Mouse (Mus musculus) spleen, adult 10 weeks (tissue): Measurements from ENCODE around the gene Znhit1. TPM values are rescaled to one million over a fixed set of nuclear protein-coding genes. Genes with fewer than 3 reads are reported as not detected.

Experiments
- polyA plus RNA-seq: library from polyadenylated mRNA; stranded (reverse); fragments of 350-450 nt; fragmentation: Illumina TruSeq; extraction: RNeasy Lipid Tissue Mini Kit (QIAGEN cat#74804); gene quantifications from one replicate; pipeline ENCODE4 v1.2.3, GENCODE M21; 2015; ENCODE audit warnings: low replicate concordance; ENCODE audit not compliant: insufficient read depth

Znhit1 gene
- 13.8 TPM for polyA plus RNA-seq

DNA sequence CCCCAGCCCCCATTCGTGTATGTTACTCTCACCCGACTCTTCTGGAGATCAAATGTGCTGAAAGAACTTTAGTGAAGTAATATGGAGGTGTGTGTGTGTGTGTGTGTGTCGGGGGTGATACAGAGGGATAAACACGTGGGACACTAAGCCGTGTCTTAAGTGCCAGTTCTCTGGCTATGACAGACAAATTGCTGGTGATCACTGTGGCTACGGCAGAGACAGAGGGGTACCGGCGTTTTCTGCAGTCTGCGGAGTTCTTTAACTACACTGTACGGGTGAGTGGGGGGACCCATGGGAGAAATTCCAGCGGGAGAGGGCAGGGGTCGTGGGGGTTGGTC is at the start of gene Znhit1:
Gene Znhit1, minus strand, starts transcription at position 88 of the 338 bp plus-strand sequence.

GRCm38 (mm10) chr5:137026092-137026491 is 38.3 kb upstream of the Znhit1 start, which contains the start of gene Vgf:
Gene Vgf, plus strand, starts transcription at chr5:137026392.

DNA sequence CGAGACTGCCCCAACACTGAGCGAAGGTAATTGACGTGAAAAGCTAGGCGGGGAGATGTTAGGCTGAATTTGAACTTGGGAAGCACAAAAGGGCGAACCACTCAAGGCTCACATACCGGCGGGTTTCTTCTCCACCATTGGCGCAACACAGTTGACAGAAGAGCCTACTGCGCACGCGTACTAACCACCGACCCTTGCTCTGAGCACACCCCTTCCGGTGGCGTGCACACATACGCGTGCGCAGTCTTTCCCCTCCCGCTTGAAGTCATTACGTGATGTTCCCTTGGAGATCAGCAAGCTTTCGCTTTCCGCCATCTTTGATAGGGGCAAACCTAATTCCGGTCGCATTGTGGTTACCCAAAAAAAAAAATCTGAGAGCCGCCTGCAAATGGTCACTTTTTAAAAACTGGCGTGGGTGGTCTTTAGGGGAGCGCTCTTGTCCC is 1.1 kb downstream of the Znhit1 start, which contains the start of gene Plod3:
Gene Plod3, plus strand, starts transcription at position 325 of the 443 bp plus-strand sequence.

DNA sequence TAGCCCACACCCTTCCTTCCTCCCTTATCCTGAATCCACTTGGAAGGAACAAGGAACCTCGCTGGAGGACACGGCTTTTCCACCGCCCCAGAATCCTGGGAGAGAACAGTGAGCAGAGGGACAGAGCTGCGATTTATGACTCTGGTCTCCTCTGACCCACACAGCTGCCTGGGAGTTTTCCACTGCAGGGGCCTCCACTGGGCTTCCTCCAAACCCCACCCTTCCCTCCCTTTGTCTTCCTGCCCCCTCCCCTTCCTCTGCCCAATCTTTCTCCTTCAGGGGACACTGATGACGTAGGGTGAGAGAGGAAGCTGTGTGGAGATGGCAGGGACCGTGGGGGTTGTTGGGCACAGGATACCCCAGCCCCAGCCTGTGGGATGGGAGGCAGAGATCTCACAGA is 21.5 kb downstream of the Znhit1 start, which contains the start of gene Cldn15:
Gene Cldn15, plus strand, starts transcription at position 286 of the 400 bp plus-strand sequence.

DNA sequence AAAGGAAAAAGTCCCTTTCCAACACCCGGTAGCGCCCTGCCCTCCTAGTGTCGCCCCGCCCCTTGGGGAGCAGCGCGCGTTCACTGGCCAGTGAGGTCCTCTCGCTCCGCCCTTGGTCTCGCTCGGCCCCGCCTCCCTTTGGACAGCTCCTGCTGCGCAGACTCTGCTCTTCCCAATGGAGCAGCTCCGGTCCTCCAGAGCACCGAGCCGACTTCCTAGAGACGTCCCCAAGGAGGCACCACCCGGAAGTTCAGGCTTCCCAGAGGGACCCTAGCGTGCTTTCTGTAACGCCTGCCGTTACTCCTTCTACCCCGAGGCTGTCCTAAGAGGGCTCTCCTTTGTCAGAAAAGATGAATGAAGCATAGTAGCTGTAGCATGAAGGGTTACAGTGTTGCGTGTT is 34.8 kb downstream of the Znhit1 start, which contains the start of gene Fis1:
Gene Fis1, plus strand, starts transcription at position 261 of the 400 bp plus-strand sequence.

Other genes with a start within 250 kb of the Znhit1 start
- gene Col26a1, start 104.8 kb downstream of the Znhit1 start, polyA plus RNA-seq: 0.14 TPM
- gene Ift22, start 79.9 kb downstream of the Znhit1 start, polyA plus RNA-seq: 15.4 TPM
- 106 TPM for gene Fis1, start 34.7 kb downstream of the Znhit1 start, polyA plus RNA-seq
- gene Cldn15, start 21.4 kb downstream of the Znhit1 start, polyA plus RNA-seq: 1.1 TPM
- 15.6 TPM for gene Plod3, start 1.0 kb downstream of the Znhit1 start, polyA plus RNA-seq
- not detected for gene Vgf, start 38.4 kb upstream of the Znhit1 start, polyA plus RNA-seq
- 54.2 TPM for gene Ap1s1, start 58.1 kb upstream of the Znhit1 start, polyA plus RNA-seq
- 1.8 TPM for gene Serpine1, start 84.2 kb upstream of the Znhit1 start, polyA plus RNA-seq
- gene Trim56, start 128.2 kb upstream of the Znhit1 start, polyA plus RNA-seq: 57.0 TPM
- gene Muc3, start 161.3 kb upstream of the Znhit1 start, polyA plus RNA-seq: not detected
- 4.1 TPM for gene Muc3a, start 224.4 kb upstream of the Znhit1 start, polyA plus RNA-seq